Mouse (Mus musculus): ENCODE results near the gene Znhit3. TPM values are rescaled to one million over a fixed set of nuclear protein-coding genes. Genes with fewer than 3 reads are reported as not detected.

Gene Znhit3
- polyA plus RNA-seq, 1 experiment from 2014 or later = 27.9 TPM

- Histone ChIP-seq H3K4me3 (ENCODE audit: low read depth, low read length) (no peak overlapping the region), H3K27ac (replicated peaks) (no peak overlapping the region), H3K9ac (ENCODE audit: low read length) (no peak overlapping the region), H3K36me3 (ENCODE audit: control insufficient read depth, insufficient read depth, low read length) (peaks cover 24% of the 10 kb centered on the region), H3K4me2 (replicated peaks; ENCODE audit: low read depth) (no peak overlapping the region), H3K27me3 (ENCODE audit: control insufficient read depth, insufficient read depth, low read length) (no peaks in the 10 kb centered on the region), H3K4me1 (replicated peaks; ENCODE audit: control insufficient read depth, insufficient read depth) (no peaks in the 10 kb centered on the region), H3K9me3 (ENCODE audit: control insufficient read depth, low read length) (no peaks in the 10 kb centered on the region)
- TF ChIP-seq CTCF (IDR thresholded peaks at IDR 0.05; ENCODE audit: low read depth) = no peak
- TF ChIP-seq EP300 (optimal IDR thresholded peaks at IDR 0.05) = no peak
- ATAC-seq (ENCODE audit: low FRiP score, low TSS enrichment) (peak; percentile 53; the same call in 1 of the 2 replicates), DNase-seq (ENCODE audit: low spot score) (no peak)
- WGBS = 88% methylated on average over 11 of the region's 11 CpGs
Observed at GRCm38 (mm10) chr11:84886767-84887511, 29.2 kb downstream of the Znhit3 start.

- no peaks in the 10 kb centered on the region for H3K9me3 ChIP-seq (ENCODE audit: control insufficient read depth, low read length)
- TF ChIP-seq EP300 (optimal IDR thresholded peaks at IDR 0.05) = no peak
- TF ChIP-seq CTCF (IDR thresholded peaks at IDR 0.05; ENCODE audit: low read depth) = no peak
- H3K4me1 ChIP-seq (replicated peaks; ENCODE audit: control insufficient read depth, insufficient read depth) = no peaks in the 10 kb centered on the region; the same call in 1 of the 2 replicates
- no peak overlapping the region for H3K4me3 ChIP-seq (ENCODE audit: low read depth, low read length)
- no peaks in the 10 kb centered on the region for H3K27me3 ChIP-seq (ENCODE audit: control insufficient read depth, insufficient read depth, low read length)
- ATAC-seq (ENCODE audit: low FRiP score, low TSS enrichment) (no peak), DNase-seq (ENCODE audit: low spot score) (no peak)
- H3K9ac ChIP-seq (ENCODE audit: low read length) = no peak overlapping the region
- no peak overlapping the region for H3K4me2 ChIP-seq (replicated peaks; ENCODE audit: low read depth)
- 84% methylated on average over 5 of the region's 5 CpGs for WGBS
- H3K27ac ChIP-seq (replicated peaks) = no peak overlapping the region
- H3K36me3 ChIP-seq (ENCODE audit: control insufficient read depth, insufficient read depth, low read length) = peaks cover 21% of the 10 kb centered on the region
Observed at GRCm38 (mm10) chr11:84886236-84886635, 29.9 kb downstream of the Znhit3 start.

- no peak for TF ChIP-seq CTCF (IDR thresholded peaks at IDR 0.05; ENCODE audit: low read depth)
- TF ChIP-seq EP300 (optimal IDR thresholded peaks at IDR 0.05) = no peak
- no peaks in the 10 kb centered on the region; the same call in 1 of the 2 replicates for H3K4me1 ChIP-seq (replicated peaks; ENCODE audit: control insufficient read depth, insufficient read depth)
- no peak overlapping the region for H3K4me2 ChIP-seq (replicated peaks; ENCODE audit: low read depth)
- 88% methylated on average over 4 of the region's 4 CpGs for WGBS
- no peak overlapping the region for H3K27ac ChIP-seq (replicated peaks)
- no peaks in the 10 kb centered on the region for H3K9me3 ChIP-seq (ENCODE audit: control insufficient read depth, low read length)
- H3K36me3 ChIP-seq (ENCODE audit: control insufficient read depth, insufficient read depth, low read length) = peaks cover 21% of the 10 kb centered on the region
- ATAC-seq (ENCODE audit: low FRiP score, low TSS enrichment) = no peak
- H3K9ac ChIP-seq (ENCODE audit: low read length) = no peak overlapping the region
- H3K27me3 ChIP-seq (ENCODE audit: control insufficient read depth, insufficient read depth, low read length) = no peaks in the 10 kb centered on the region
- DNase-seq (ENCODE audit: low spot score) = no peak
- H3K4me3 ChIP-seq (ENCODE audit: low read depth, low read length) = no peak overlapping the region
Observed at GRCm38 (mm10) chr11:84885238-84885637, 30.9 kb downstream of the Znhit3 start.

DNA sequence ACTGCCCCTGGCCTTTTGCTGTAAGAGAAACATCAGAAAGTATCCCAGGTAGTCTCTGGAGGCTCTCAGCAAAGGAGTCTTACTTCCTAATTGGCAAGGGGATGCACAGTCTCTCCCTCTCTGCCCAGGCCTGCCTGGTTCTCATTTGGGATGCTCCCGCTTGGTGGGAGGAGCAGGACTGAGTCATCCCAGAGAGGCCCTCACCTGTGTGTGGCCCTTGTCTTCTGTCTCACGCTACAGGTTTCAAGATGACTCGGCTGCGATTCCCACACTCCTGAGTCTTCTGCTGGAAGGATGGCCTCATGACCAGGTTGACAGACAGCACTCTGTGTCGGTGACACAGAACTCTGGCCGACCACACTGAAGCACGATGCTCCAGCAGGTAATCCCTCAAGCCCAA is 33.8 kb downstream of the Znhit3 start:
- Histone ChIP-seq H3K27me3 (ENCODE audit: control insufficient read depth, insufficient read depth, low read length) (no peaks in the 10 kb centered on the region), H3K9ac (ENCODE audit: low read length) (no peak overlapping the region), H3K4me1 (replicated peaks; ENCODE audit: control insufficient read depth, insufficient read depth) (no peaks in the 10 kb centered on the region; the same call in none of the 2 replicates), H3K9me3 (ENCODE audit: control insufficient read depth, low read length) (no peaks in the 10 kb centered on the region), H3K4me3 (ENCODE audit: low read depth, low read length) (no peak overlapping the region), H3K27ac (replicated peaks) (no peak overlapping the region), H3K36me3 (ENCODE audit: control insufficient read depth, insufficient read depth, low read length) (peaks cover 17% of the 10 kb centered on the region), H3K4me2 (replicated peaks; ENCODE audit: low read depth) (no peak overlapping the region)
- DNase-seq (ENCODE audit: low spot score) (no peak), ATAC-seq (ENCODE audit: low FRiP score, low TSS enrichment) (no peak)
- 84% methylated on average over 7 of the region's 7 CpGs for WGBS
- TF ChIP-seq EP300 (optimal IDR thresholded peaks at IDR 0.05) (no peak), CTCF (IDR thresholded peaks at IDR 0.05; ENCODE audit: low read depth) (no peak)

GRCm38 (mm10) chr11:84880971-84881370 is 35.2 kb downstream of the Znhit3 start:
- ATAC-seq (ENCODE audit: low FRiP score, low TSS enrichment) (peak; percentile 40), DNase-seq (ENCODE audit: low spot score) (no peak)
- Histone ChIP-seq H3K36me3 (ENCODE audit: control insufficient read depth, insufficient read depth, low read length) (peaks cover 10% of the 10 kb centered on the region; the same call in 1 of the 2 replicates), H3K27me3 (ENCODE audit: control insufficient read depth, insufficient read depth, low read length) (no peaks in the 10 kb centered on the region), H3K4me1 (replicated peaks; ENCODE audit: control insufficient read depth, insufficient read depth) (no peaks in the 10 kb centered on the region; the same call in none of the 2 replicates), H3K9me3 (ENCODE audit: control insufficient read depth, low read length) (no peaks in the 10 kb centered on the region), H3K9ac (ENCODE audit: low read length) (peak overlapping the region; percentile 81), H3K27ac (replicated peaks) (peak overlapping the region; percentile 92), H3K4me3 (ENCODE audit: low read depth, low read length) (peak overlapping the region; percentile 84), H3K4me2 (replicated peaks; ENCODE audit: low read depth) (peak overlapping the region; percentile 93)
- TF ChIP-seq CTCF (IDR thresholded peaks at IDR 0.05; ENCODE audit: low read depth) = no peak
- no peak for TF ChIP-seq EP300 (optimal IDR thresholded peaks at IDR 0.05)
- 39% methylated on average over 9 of the region's 9 CpGs for WGBS

- Histone ChIP-seq H3K9ac (ENCODE audit: low read length) (peak overlapping the region; percentile 81), H3K4me1 (replicated peaks; ENCODE audit: control insufficient read depth, insufficient read depth) (no peaks in the 10 kb centered on the region; the same call in none of the 2 replicates), H3K4me2 (replicated peaks; ENCODE audit: low read depth) (peak overlapping the region; percentile 93), H3K27me3 (ENCODE audit: control insufficient read depth, insufficient read depth, low read length) (no peaks in the 10 kb centered on the region), H3K4me3 (ENCODE audit: low read depth, low read length) (peak overlapping the region; percentile 84), H3K27ac (replicated peaks) (peak overlapping the region; percentile 92), H3K36me3 (ENCODE audit: control insufficient read depth, insufficient read depth, low read length) (peaks cover 9% of the 10 kb centered on the region; the same call in 1 of the 2 replicates), H3K9me3 (ENCODE audit: control insufficient read depth, low read length) (no peaks in the 10 kb centered on the region)
- TF ChIP-seq CTCF (IDR thresholded peaks at IDR 0.05; ENCODE audit: low read depth) (peak; percentile 63), EP300 (optimal IDR thresholded peaks at IDR 0.05) (no peak)
- peak; percentile 77 for DNase-seq (ENCODE audit: low spot score)
- ATAC-seq (ENCODE audit: low FRiP score, low TSS enrichment) = peak; percentile 78
- WGBS = under 1% methylated on average over 23 of the region's 24 CpGs
Observed at GRCm38 (mm10) chr11:84880465-84880961, 35.7 kb downstream of the Znhit3 start.
